Mouse (Mus musculus): ENCODE results near the gene Ttc9.

DNA sequence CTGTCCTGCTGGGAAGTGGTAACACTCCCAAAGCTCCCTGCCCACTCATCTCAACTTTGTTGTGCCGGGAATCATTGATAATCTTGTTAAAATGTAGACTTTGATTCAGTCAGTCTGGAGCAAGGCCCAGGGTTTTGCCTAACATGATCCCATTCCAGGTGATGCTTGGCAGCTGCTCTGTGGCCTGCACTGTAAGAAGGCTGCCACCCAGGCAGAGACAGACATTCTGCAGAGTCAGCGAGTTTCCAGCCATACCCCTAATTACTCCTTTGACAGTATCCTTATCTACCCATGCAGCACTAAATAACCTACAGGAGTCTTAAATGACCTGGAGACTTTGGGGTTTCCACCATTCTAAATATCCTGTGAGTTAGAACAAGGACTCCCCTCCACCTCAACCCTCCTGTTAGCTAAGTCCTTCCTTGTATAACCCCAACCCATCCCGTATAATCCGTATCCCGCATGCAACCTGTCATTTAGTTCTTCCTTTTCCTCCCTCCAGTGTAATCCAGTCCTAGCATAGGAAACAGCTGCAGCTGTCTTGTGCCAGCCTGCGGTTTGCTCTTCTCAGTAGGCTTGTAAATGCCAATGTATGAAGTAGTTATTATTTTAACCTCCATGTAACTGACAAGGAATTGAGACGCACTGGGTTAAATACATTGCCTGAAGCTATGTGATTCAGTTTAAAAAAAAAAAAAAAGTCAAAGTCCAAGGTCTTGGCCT, 48.9 kb downstream of the Ttc9 start:
- TF ChIP-seq CTCF (IDR thresholded peaks at IDR 0.05; ENCODE audit: control insufficient read depth, insufficient read depth, low read length) (no peak), POLR2A (IDR thresholded peaks at IDR 0.05; ENCODE audit: borderline replicate concordance, control insufficient read depth, low read depth, low read length) (no peak)

Measured in bone marrow, adult 2 months (tissue).